Mouse (Mus musculus) embryonic facial prominence, embryonic 14.5 days (tissue): ENCODE data around the gene Canx. TPM values are rescaled to one million over a fixed set of nuclear protein-coding genes. Genes with fewer than 3 reads are reported as not detected.
"Not testable (repeated sequence)": the region's sequence is repeated elsewhere in the genome, so short reads cannot be mapped to it uniquely, and the experiment has no call there.

Source experiments
- ATAC-seq: fragments of 200-750 bp; cut with Nextera tagmentation; 2 replicates; pipeline ENCODE4 v1.8.0; 2017; ENCODE audit warnings: low read depth, moderate number of reproducible peaks, moderate TSS enrichment
- DNase-seq: peaks from one replicate; pipeline ENCODE4 v3.0.0-alpha.2; 2015; ENCODE audit warnings: low spot score
- H3K27ac ChIP-seq: fragments of 300-500 bp; sonication (generic); replicated peaks from 2 replicates; pipeline ENCODE4 v1.5.1; 2014; ENCODE audit warnings: low read depth, mild to moderate bottlenecking, low read length, moderate library complexity
- H3K27me3 ChIP-seq: fragments of 300-500 bp; sonication (generic); replicated peaks from 2 replicates; pipeline ENCODE4 v1.6.1; 2014; ENCODE audit warnings: low read length; ENCODE audit not compliant: control insufficient read depth, insufficient read depth
- H3K36me3 ChIP-seq: fragments of 300-500 bp; sonication (generic); 2 replicates; pipeline ENCODE4 v1.6.1; 2014; ENCODE audit warnings: low read length, mixed read lengths; ENCODE audit not compliant: control insufficient read depth, insufficient read depth
- H3K4me1 ChIP-seq: fragments of 300-500 bp; sonication (generic); 2 replicates; pipeline ENCODE4 v1.6.1; 2014; ENCODE audit warnings: antibody characterized with exemption, low read length; ENCODE audit not compliant: control insufficient read depth, insufficient read depth
- H3K4me2 ChIP-seq: fragments of 300-500 bp; sonication (generic); 2 replicates; pipeline ENCODE4 v1.6.1; 2014; ENCODE audit warnings: low read depth, mild to moderate bottlenecking, low read length, moderate library complexity, mixed read lengths
- H3K4me3 ChIP-seq: fragments of 300-500 bp; sonication (generic); 2 replicates; pipeline ENCODE4 v1.5.1; 2014; ENCODE audit warnings: low read depth, mild to moderate bottlenecking, low read length
- H3K9ac ChIP-seq: fragments of 300-500 bp; sonication (generic); 2 replicates; pipeline ENCODE4 v1.6.1; 2014; ENCODE audit warnings: low read depth, mild to moderate bottlenecking, low read length, moderate library complexity, mixed read lengths
- H3K9me3 ChIP-seq: fragments of 300-500 bp; sonication (generic); 2 replicates; pipeline ENCODE4 v1.6.1; 2016; ENCODE audit warnings: low read length; ENCODE audit not compliant: control insufficient read depth
- WGBS: fragments of 180-500 bp; shearing (Covaris S2); extraction: QIAGEN DNeasy Blood & Tissue Kit; methylation state at CpG from one replicate; pipeline ENCODE4 v1.1.7; 2014; 5-methylcytosine and 5-hydroxymethylcytosine counted together
- polyA plus RNA-seq: library from polyadenylated mRNA; unstranded; fragments of >200 nt; fragmentation: Nextera tagmentation; extraction: Ambion mirVana; gene quantifications from 2 replicates; pipeline ENCODE4 v1.2.1, GENCODE M21; 2014

Canx gene
- polyA plus RNA-seq, 1 experiment from 2014 or later: 258 TPM

DNA sequence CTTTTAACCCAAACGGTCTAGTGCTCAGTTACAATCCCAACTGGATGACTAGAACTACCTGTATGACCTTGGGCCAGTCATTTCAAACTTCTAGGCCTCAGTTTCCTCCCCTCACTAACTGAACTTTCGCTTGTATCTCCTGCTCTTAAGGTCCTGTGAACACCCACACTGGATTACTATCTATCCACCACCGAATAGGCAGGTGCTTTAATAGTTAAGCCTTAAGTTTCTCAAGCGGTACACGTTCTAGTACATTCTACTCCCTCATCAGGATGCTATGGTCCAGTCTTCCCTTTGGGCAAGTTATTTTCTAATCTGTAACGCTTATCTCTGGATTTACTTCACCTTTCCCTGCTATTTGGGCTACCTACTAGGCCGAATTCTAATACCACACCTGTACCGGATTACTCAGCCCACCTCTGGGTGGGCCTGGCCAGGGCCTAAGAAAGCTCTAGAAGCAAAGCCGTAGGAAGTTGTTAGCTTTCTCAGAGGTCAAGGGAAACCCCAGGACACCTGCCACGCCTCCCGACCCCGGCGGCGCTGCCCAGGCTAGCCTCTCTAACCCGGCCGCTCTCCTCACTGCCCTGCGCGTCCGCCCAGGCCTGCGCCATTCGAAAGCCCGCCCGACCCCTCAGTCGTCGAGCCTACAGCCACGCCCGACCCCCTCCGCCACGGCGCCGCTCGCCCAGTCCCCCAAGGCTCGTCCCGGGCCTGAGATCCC is 562 bp downstream of the Canx start:
- Histone ChIP-seq H3K4me2 (peak overlapping the region; percentile 81), H3K4me3 (peak overlapping the region; percentile 96), H3K4me1 (peaks cover 27% of the 10 kb centered on the region), H3K9me3 (no peaks in the 10 kb centered on the region), H3K27me3 (no peaks in the 10 kb centered on the region), H3K27ac (peak overlapping the region; percentile 89), H3K9ac (peak overlapping the region; percentile 99), H3K36me3 (no peaks in the 10 kb centered on the region)
- ATAC-seq: peak; percentile 70
- 2% methylated on average over 24 of the region's 34 CpGs for WGBS
- no peak for DNase-seq

GRCm38 (mm10) chr11:50323843-50324242 is 1.6 kb downstream of the Canx start:
- peak overlapping the region; percentile 81 for H3K4me2 ChIP-seq
- H3K9ac ChIP-seq: peak overlapping the region; percentile 99
- H3K27ac ChIP-seq: no peak overlapping the region
- peaks cover 27% of the 10 kb centered on the region for H3K4me1 ChIP-seq
- no peaks in the 10 kb centered on the region for H3K9me3 ChIP-seq
- 47% methylated on average over 1 of the region's 1 CpGs for WGBS
- peak overlapping the region; percentile 96 for H3K4me3 ChIP-seq
- no peak for DNase-seq
- no peak for ATAC-seq
- H3K27me3 ChIP-seq: no peaks in the 10 kb centered on the region
- 0 out of 2 replicates have a peak, but pooled peaks cover 8% of the 10 kb centered on the region for H3K36me3 ChIP-seq

DNA sequence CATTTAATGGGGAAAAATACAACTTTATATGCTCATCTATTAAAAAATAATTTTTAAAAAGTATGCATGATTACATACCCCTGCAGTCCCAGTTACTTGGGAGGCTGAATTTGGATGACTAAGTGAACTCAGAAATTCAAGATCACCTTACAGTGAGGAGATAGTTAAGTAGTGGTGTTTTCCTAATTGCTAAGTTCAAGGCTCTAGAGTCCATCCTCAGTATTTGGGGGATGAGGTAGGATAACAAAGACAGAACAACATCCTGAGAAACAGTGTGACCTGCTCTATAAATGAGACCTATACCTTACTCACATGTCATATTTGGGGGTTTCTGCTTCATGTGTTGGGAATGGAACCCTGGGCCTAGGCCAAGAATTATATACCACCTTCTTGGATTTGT is 3.1 kb downstream of the Canx start:
- H3K4me2 ChIP-seq: no peak overlapping the region
- H3K27ac ChIP-seq: no peak overlapping the region
- H3K9me3 ChIP-seq: no peaks in the 10 kb centered on the region
- DNase-seq: no peak
- no peak overlapping the region for H3K9ac ChIP-seq
- peaks cover 27% of the 10 kb centered on the region for H3K4me1 ChIP-seq
- ATAC-seq: no peak
- H3K4me3 ChIP-seq: no peak overlapping the region
- no peaks in the 10 kb centered on the region for H3K27me3 ChIP-seq
- H3K36me3 ChIP-seq: 0 out of 2 replicates have a peak, but pooled peaks cover 16% of the 10 kb centered on the region

DNA sequence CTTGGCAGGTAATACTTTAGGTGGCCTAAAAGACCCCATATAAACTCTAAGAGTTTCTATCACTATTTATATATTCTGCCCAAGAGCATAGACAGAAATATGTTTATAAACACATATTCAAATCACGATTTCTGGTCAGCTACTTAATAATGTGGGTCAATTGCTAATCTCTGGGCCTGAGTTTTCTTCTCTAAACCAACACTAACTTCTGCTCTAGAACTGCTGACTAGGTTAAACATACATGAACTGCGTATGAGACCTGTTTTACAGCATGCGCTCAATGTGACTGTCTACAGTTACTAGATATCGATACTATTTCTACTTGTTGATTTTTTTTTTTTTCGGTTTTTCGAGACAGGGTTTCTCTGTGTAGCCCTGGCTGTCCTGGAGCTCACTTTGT is 4.2 kb downstream of the Canx start:
- 86% methylated on average over 6 of the region's 6 CpGs for WGBS
- H3K27ac ChIP-seq: no peak overlapping the region

GRCm38 (mm10) chr11:50319343-50319742 is 6.1 kb downstream of the Canx start:
- H3K4me3 ChIP-seq, H3K27me3 ChIP-seq, DNase-seq, H3K27ac ChIP-seq, H3K9me3 ChIP-seq, H3K9ac ChIP-seq, H3K4me2 ChIP-seq, ATAC-seq: not testable (repeated sequence)
- peaks cover 18% of the 10 kb centered on the region for H3K4me1 ChIP-seq
- H3K36me3 ChIP-seq: 0 out of 2 replicates have a peak, but pooled peaks cover 20% of the 10 kb centered on the region
- WGBS: 82% methylated on average over 4 of the region's 4 CpGs

More for the DNA sequence above, 4.2 kb downstream of the Canx start:
- no peak for DNase-seq
- Histone ChIP-seq H3K9me3 (no peaks in the 10 kb centered on the region), H3K4me2 (no peak overlapping the region), H3K4me3 (no peak overlapping the region), H3K9ac (no peak overlapping the region), H3K4me1 (peaks cover 21% of the 10 kb centered on the region), H3K27me3 (no peaks in the 10 kb centered on the region), H3K36me3 (0 out of 2 replicates have a peak, but pooled peaks cover 16% of the 10 kb centered on the region)
- no peak for ATAC-seq

- Histone ChIP-seq H3K27ac (no peak overlapping the region), H3K27me3 (no peaks in the 10 kb centered on the region), H3K36me3 (peaks cover 46% of the 10 kb centered on the region), H3K4me3 (no peak overlapping the region), H3K9me3 (no peaks in the 10 kb centered on the region), H3K4me2 (no peak overlapping the region), H3K4me1 (no peaks in the 10 kb centered on the region; the same call in 1 of the 2 replicates), H3K9ac (no peak overlapping the region)
- DNase-seq (no peak), ATAC-seq (no peak)
- 72% methylated on average over 2 of the region's 2 CpGs for WGBS
These were observed 12.7 kb downstream of the Canx start for GRCm38 (mm10) chr11:50312803-50313202.

- WGBS: 97% methylated on average over 2 of the region's 2 CpGs
- H3K4me2 ChIP-seq: no peak overlapping the region
- DNase-seq (no peak), ATAC-seq (no peak)
- H3K36me3 ChIP-seq: peaks cover 99% of the 10 kb centered on the region
- no peak overlapping the region for H3K27ac ChIP-seq
- no peaks in the 10 kb centered on the region for H3K4me1 ChIP-seq
- H3K27me3 ChIP-seq: no peaks in the 10 kb centered on the region
- no peaks in the 10 kb centered on the region for H3K9me3 ChIP-seq
- H3K9ac ChIP-seq: no peak overlapping the region
- no peak overlapping the region for H3K4me3 ChIP-seq
These were observed 22.1 kb downstream of the Canx start for GRCm38 (mm10) chr11:50303406-50303805.

GRCm38 (mm10) chr11:50292190-50292855 is 33.1 kb downstream of the Canx start, which contains the start of gene Maml1:
Gene Maml1 (minus strand): TSS chr11:50292311.
- peak within 1 kb of the TSS; percentile 86 for H3K4me2 ChIP-seq
- H3K9me3 ChIP-seq: no peaks in the 10 kb centered on the region
- ATAC-seq (peak; percentile 98), DNase-seq (peak; percentile 99)
- H3K27ac ChIP-seq: peak within 1 kb of the TSS; percentile 99
- peaks cover 15% of the 10 kb centered on the region for H3K4me1 ChIP-seq
- H3K4me3 ChIP-seq: peak within 1 kb of the TSS; percentile 98
- under 1% methylated on average over 32 of the region's 45 CpGs for WGBS
- peak within 1 kb of the TSS; percentile 99 for H3K9ac ChIP-seq
- no peaks in the 10 kb centered on the region for H3K27me3 ChIP-seq
- peaks cover 44% of the 10 kb centered on the region for H3K36me3 ChIP-seq
